Mouse (Mus musculus): ENCODE data around the gene Tmem116. TPM values are rescaled to one million over a fixed set of nuclear protein-coding genes. Genes with fewer than 3 reads are reported as not detected.

Tmem116 gene
- polyA plus RNA-seq, 1 experiment, result 0.54 TPM

GRCm38 (mm10) chr5:121549196-121549595 is 97.5 kb downstream of the Tmem116 start:
- H3K79me2 ChIP-seq (ENCODE audit: control insufficient read depth, insufficient read depth), result peaks cover 24% of the 10 kb centered on the region
- H3K36me3 ChIP-seq (ENCODE audit: control insufficient read depth, insufficient read depth), result no peaks in the 10 kb centered on the region
- no peak overlapping the region for H3ac ChIP-seq (ENCODE audit: control insufficient read depth, insufficient read length, low read depth)
- peaks cover 9% of the 10 kb centered on the region for H3K79me3 ChIP-seq (ENCODE audit: low read depth)
- H3K27me3 ChIP-seq (ENCODE audit: control insufficient read depth, insufficient read depth, insufficient read length), result no peaks in the 10 kb centered on the region
- TF ChIP-seq CEBPB (IDR thresholded peaks at IDR 0.05; ENCODE audit: low read depth) (no peak), FOSL1 (IDR thresholded peaks at IDR 0.05; ENCODE audit: insufficient read depth, low read length, poor library complexity, severe bottlenecking) (no peak), USF1 (IDR thresholded peaks at IDR 0.05; ENCODE audit: low read depth) (no peak), MYOG (IDR thresholded peaks at IDR 0.05; ENCODE audit: control insufficient read depth, extremely low read depth, insufficient read length) (no peak), MAX (IDR thresholded peaks at IDR 0.05) (no peak), CTCF (IDR thresholded peaks at IDR 0.05; ENCODE audit: control insufficient read depth, insufficient read depth, insufficient read length) (no peak)
- no peak overlapping the region for H3K4me3 ChIP-seq (ENCODE audit: insufficient read depth, poor library complexity, severe bottlenecking)

GRCm38 (mm10) chr5:121562436-121562835 is 110.7 kb downstream of the Tmem116 start:
- Histone ChIP-seq H3K36me3 (ENCODE audit: control insufficient read depth, insufficient read depth) (peaks cover 3% of the 10 kb centered on the region), H3ac (ENCODE audit: control insufficient read depth, insufficient read length, low read depth) (no peak overlapping the region)
- TF ChIP-seq USF1 (IDR thresholded peaks at IDR 0.05; ENCODE audit: low read depth), result no peak
- no peak for TF ChIP-seq CTCF (IDR thresholded peaks at IDR 0.05; ENCODE audit: control insufficient read depth, insufficient read depth, insufficient read length)
- TF ChIP-seq FOSL1 (IDR thresholded peaks at IDR 0.05; ENCODE audit: insufficient read depth, low read length, poor library complexity, severe bottlenecking), result no peak
- no peak for TF ChIP-seq MAX (IDR thresholded peaks at IDR 0.05)
- no peak for TF ChIP-seq MYOG (IDR thresholded peaks at IDR 0.05; ENCODE audit: control insufficient read depth, extremely low read depth, insufficient read length)
- TF ChIP-seq MYOD1 (IDR thresholded peaks at IDR 0.05; ENCODE audit: control insufficient read depth, insufficient read length, low read depth), result no peak
- no peak for TF ChIP-seq CEBPB (IDR thresholded peaks at IDR 0.05; ENCODE audit: low read depth)

GRCm38 (mm10) chr5:121564468-121564895 is 112.8 kb downstream of the Tmem116 start:
- Histone ChIP-seq H3K36me3 (ENCODE audit: control insufficient read depth, insufficient read depth) (peaks cover 5% of the 10 kb centered on the region), H3K79me2 (ENCODE audit: control insufficient read depth, insufficient read depth) (no peaks in the 10 kb centered on the region), H3K79me3 (ENCODE audit: low read depth) (no peaks in the 10 kb centered on the region), H3K4me3 (ENCODE audit: insufficient read depth, poor library complexity, severe bottlenecking) (no peak overlapping the region), H3ac (ENCODE audit: control insufficient read depth, insufficient read length, low read depth) (no peak overlapping the region), H3K27me3 (ENCODE audit: control insufficient read depth, insufficient read depth, insufficient read length) (no peaks in the 10 kb centered on the region)
- TF ChIP-seq USF1 (IDR thresholded peaks at IDR 0.05; ENCODE audit: low read depth) (peak; percentile 73), MAX (IDR thresholded peaks at IDR 0.05) (peak; percentile 84), CTCF (IDR thresholded peaks at IDR 0.05; ENCODE audit: control insufficient read depth, insufficient read depth, insufficient read length) (peak; percentile 75), CEBPB (IDR thresholded peaks at IDR 0.05; ENCODE audit: low read depth) (no peak), MYOG (IDR thresholded peaks at IDR 0.05; ENCODE audit: control insufficient read depth, extremely low read depth, insufficient read length) (no peak), FOSL1 (IDR thresholded peaks at IDR 0.05; ENCODE audit: insufficient read depth, low read length, poor library complexity, severe bottlenecking) (no peak), MYOD1 (IDR thresholded peaks at IDR 0.05; ENCODE audit: control insufficient read depth, insufficient read length, low read depth) (no peak)

More at GRCm38 (mm10) chr5:121562436-121562835, 110.7 kb downstream of the Tmem116 start:
- Histone ChIP-seq H3K4me3 (ENCODE audit: insufficient read depth, poor library complexity, severe bottlenecking) (no peak overlapping the region), H3K79me3 (ENCODE audit: low read depth) (no peaks in the 10 kb centered on the region), H3K27me3 (ENCODE audit: control insufficient read depth, insufficient read depth, insufficient read length) (no peaks in the 10 kb centered on the region), H3K79me2 (ENCODE audit: control insufficient read depth, insufficient read depth) (no peaks in the 10 kb centered on the region)

- H3K79me3 ChIP-seq (ENCODE audit: low read depth), result no peaks in the 10 kb centered on the region
- TF ChIP-seq MYOD1 (IDR thresholded peaks at IDR 0.05; ENCODE audit: control insufficient read depth, insufficient read length, low read depth) (no peak), USF1 (IDR thresholded peaks at IDR 0.05; ENCODE audit: low read depth) (no peak), MYOG (IDR thresholded peaks at IDR 0.05; ENCODE audit: control insufficient read depth, extremely low read depth, insufficient read length) (no peak)
- no peak overlapping the region for H3K4me3 ChIP-seq (ENCODE audit: insufficient read depth, poor library complexity, severe bottlenecking)
- H3ac ChIP-seq (ENCODE audit: control insufficient read depth, insufficient read length, low read depth), result no peak overlapping the region
- no peaks in the 10 kb centered on the region for H3K79me2 ChIP-seq (ENCODE audit: control insufficient read depth, insufficient read depth)
- H3K36me3 ChIP-seq (ENCODE audit: control insufficient read depth, insufficient read depth), result peaks cover 17% of the 10 kb centered on the region
- no peaks in the 10 kb centered on the region for H3K27me3 ChIP-seq (ENCODE audit: control insufficient read depth, insufficient read depth, insufficient read length)
These were observed 114.5 kb downstream of the Tmem116 start for GRCm38 (mm10) chr5:121566035-121566681.

- Histone ChIP-seq H3K79me3 (ENCODE audit: low read depth) (no peaks in the 10 kb centered on the region), H3K36me3 (ENCODE audit: control insufficient read depth, insufficient read depth) (peaks cover 28% of the 10 kb centered on the region), H3K79me2 (ENCODE audit: control insufficient read depth, insufficient read depth) (no peaks in the 10 kb centered on the region), H3K27me3 (ENCODE audit: control insufficient read depth, insufficient read depth, insufficient read length) (no peaks in the 10 kb centered on the region), H3ac (ENCODE audit: control insufficient read depth, insufficient read length, low read depth) (no peak overlapping the region), H3K4me3 (ENCODE audit: insufficient read depth, poor library complexity, severe bottlenecking) (no peak overlapping the region)
- TF ChIP-seq MAX (IDR thresholded peaks at IDR 0.05) (no peak), USF1 (IDR thresholded peaks at IDR 0.05; ENCODE audit: low read depth) (no peak), MYOG (IDR thresholded peaks at IDR 0.05; ENCODE audit: control insufficient read depth, extremely low read depth, insufficient read length) (no peak), CTCF (IDR thresholded peaks at IDR 0.05; ENCODE audit: control insufficient read depth, insufficient read depth, insufficient read length) (no peak), CEBPB (IDR thresholded peaks at IDR 0.05; ENCODE audit: low read depth) (no peak), MYOD1 (IDR thresholded peaks at IDR 0.05; ENCODE audit: control insufficient read depth, insufficient read length, low read depth) (no peak), FOSL1 (IDR thresholded peaks at IDR 0.05; ENCODE audit: insufficient read depth, low read length, poor library complexity, severe bottlenecking) (no peak)
These were observed 118.3 kb downstream of the Tmem116 start for GRCm38 (mm10) chr5:121569881-121570420.
